Mouse (Mus musculus): ENCODE measurements around the gene Lemd1.

Gene Lemd1

DNA sequence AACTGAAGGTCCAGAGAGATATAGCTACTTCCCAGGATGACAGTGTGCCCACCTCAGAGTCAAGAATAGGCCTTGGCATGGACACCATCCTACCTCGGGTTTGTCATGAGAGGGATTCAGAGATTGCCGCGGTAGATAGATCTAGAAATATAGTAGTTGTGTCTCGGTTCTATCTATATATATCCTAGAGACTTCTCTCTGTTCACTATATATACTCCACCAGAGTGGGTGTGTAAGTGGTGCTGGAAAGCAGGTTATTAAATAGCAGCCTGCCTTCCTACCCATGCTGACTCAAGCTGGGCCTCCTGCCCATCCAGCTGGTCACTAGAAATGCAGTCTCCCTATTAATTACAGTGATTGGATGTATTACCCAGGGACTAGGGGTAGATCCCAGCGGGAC, 11.5 kb downstream of the Lemd1 start:
- no peak for DNase-seq

DNA sequence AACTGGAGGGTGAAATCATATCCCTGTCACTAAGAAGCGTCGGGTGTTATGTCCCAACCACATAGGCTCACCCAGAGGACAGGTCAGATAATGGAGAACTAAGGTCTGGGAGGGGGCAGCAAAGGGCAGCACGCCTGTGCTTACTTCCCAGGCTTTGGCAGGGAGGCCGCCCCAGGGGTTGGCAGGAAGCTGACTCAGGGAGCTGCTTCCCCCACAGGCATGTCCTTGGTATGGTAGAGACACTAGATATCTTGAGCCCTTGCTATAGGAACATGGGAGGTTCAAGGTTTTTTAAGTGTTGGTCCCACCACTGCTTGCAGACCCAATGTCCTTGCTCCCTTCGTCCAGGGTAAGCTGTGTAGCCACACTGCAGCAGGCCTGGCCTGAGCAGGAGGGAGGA, 14.7 kb downstream of the Lemd1 start:
- DNase-seq: peak; percentile 13

DNA sequence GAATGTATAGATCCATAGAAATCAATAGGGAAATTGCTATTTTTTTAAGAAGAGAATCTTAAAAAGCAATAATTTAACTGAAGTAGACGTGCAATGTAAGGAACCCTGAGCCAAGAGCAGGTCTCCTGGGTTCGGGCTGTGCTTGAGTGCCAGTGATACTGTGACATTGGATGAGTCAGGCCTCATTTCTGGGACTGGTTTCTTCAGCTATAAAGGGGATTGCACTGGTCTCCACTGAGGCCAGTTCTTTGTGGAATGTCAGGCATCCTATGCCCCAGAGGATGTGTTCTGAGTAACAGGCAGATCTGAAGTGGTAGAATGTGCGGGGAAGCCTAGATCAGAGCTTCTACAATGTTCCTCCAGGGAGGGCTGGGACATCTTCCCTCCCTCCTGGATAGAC, 15.6 kb downstream of the Lemd1 start:
- no peak for DNase-seq

DNA sequence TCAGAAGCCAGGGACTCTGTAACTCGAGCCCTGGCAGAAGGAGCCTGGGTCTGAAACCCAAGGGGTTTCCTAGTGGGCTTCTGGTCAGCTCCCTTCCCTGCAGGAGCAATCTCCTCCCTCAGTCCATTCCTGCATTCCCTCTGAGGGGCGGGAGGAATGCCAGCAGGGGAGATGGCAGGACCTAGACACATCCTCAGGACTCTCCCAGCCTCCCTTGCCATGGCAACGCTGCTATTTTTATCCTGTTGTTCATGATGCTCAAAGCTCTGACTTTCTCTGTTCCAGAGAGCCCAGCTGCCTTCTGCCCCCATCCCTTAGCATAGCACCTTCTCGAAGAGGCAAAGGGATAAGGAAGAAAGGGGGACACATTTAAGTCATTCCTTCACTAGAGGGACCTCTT, 16.9 kb downstream of the Lemd1 start:
- DNase-seq: no peak

DNA sequence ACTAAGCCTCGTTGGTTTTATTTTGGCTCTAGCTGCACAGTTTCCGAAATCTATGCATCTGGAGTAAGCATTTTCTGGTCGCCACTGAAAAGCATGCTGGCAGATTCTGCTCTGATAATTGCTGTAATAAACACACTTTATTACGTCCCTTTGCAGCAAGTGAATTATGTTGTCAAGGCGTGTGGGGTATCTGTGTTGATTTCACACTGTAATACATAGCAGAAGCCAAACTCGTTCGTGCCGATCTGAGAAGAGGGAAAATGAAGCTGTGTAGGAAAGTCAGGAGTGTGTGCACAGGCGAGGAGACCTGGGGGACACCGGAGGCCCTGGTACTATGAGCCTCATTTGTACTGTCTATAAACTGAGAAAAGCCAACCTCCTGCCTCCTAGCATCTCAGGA, 18.2 kb downstream of the Lemd1 start:
- no peak for DNase-seq

DNA sequence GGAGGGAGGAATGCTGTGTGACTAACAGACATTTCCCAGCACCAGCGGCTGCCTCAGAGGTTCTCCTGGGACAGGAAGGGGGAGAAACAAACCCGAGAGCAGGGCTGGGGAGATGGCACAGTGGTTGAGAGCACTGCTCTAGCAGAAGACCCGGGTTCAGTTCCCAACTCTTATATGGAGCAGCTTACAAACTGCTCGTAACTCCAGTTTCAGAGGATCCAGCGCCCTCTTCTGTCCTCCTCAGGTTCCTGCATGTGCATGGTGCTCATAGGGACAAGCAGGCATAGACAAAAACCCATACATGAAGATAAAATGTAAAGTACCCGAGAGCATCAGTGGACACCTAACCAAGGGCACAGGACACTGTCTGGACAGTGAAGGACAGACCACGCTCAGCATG, 19.7 kb downstream of the Lemd1 start:
- peak; percentile 41 for DNase-seq

DNA sequence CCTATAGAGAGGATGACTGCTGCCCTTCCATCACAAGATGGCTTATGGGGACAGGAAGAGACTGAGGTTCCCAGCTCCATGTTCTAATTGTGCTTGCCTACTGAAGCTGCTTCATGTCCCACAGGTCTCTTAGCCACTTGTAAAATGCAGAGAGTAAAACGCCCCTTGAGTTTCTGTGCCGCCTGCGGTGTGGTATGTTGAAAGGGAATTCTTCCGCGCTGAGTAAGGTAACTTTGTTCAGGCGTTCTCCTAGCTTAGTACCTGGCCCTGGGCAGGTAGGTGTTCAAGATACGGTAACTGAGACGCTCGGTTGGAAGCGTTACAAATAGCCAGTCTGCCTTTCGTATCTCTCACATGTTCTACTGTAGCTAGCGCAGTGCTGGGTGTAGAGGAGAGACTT, 20.4 kb downstream of the Lemd1 start:
- DNase-seq: no peak

DNA sequence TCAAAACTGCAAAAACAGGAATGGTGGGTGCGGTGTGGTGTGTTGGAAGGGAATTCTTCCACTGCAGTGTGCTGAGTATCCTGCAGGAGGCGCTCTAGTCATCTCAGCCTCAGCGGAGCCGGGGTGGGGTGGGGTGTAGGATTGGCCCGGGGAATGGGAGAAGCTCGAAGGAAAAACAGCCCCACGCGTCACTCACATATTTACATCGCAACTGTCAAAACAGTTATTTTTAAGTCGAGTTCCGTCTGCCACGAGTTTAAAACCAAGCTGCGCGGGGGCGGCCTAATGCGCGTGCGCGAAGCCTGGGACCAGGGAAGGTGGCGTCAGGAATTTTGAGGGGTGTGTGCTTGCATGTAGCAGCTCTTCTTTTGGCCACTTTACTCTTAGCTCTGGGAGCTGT, 21.0 kb downstream of the Lemd1 start:
- DNase-seq: peak; percentile 46

DNA sequence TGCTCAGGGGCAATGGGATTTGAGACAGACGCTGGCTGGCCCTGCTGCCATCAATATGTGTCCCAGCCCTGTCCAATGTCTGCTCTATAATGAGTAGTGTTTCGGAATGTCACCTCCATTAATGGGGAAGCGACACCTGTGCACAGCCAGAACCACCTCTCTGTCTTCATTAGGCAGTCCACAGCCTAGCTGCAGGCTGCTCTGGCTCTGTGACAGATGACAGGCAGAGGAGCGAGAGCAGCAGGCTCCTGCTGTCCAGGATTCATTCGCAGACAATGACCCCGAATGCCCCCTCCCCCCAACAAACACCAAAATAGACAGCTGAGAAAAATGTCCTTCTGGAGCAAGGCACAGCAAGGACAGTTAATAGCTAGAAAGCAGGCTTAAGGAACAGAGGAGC, 21.8 kb downstream of the Lemd1 start:
- DNase-seq: no peak

DNA sequence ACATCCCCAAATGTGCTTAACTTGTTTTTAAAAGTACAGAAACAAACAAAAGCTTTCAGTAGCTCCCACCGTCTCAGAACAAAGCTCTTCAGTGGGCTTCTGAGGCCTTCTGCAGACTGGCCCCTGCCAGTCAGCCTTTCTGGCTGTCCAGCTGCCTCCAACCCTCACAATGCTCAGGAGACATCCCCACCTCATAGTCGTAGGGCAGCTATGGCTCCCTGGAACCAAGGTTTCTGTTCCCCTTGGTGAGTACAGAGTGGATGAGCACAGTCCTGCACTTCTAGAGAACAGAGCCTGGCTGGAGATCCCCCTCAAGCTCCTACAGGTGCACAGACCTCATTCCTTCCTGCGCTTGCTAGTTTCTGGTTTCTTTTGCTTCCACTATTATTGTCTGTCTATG, 25.0 kb downstream of the Lemd1 start:
- DNase-seq: no peak

DNA sequence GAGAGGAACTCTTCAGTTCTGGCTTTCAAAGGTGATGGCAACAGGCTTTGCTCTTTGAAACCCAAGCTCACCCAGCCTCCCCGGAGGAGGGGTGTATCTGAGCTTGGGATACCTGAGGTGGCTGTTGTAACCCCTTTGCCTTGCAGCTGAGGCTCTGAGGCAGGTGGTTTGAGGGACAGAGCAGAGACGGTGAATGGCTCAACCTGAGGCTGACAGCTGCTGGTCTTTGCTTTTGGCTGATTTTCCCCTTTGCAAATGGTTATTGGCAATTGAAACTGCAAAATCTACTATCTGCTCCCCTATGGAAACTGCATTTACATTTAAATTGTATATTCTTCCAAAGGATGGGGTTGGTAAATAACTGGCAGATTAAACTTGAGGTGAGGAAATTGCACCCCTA, 30.4 kb downstream of the Lemd1 start:
- no peak for DNase-seq

DNA sequence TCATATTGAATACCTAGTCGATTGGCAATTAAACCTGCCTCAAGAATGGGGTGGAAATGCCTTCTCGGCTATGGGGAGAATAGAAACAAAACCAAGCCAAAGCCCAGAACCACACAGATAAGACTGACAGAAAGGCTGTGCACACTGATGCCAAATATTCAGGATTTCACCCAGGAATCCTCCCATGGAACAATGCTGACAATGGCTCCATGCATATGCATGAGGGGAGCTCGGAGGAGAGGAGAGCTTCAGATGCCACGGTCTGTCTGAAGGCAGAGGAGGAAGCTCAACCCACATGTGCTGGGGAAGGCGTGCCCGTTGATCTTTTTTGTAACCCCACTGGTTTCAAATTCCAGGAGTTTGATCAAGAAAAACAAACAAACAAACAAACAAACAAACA, 30.9 kb downstream of the Lemd1 start:
- no peak for DNase-seq

DNA sequence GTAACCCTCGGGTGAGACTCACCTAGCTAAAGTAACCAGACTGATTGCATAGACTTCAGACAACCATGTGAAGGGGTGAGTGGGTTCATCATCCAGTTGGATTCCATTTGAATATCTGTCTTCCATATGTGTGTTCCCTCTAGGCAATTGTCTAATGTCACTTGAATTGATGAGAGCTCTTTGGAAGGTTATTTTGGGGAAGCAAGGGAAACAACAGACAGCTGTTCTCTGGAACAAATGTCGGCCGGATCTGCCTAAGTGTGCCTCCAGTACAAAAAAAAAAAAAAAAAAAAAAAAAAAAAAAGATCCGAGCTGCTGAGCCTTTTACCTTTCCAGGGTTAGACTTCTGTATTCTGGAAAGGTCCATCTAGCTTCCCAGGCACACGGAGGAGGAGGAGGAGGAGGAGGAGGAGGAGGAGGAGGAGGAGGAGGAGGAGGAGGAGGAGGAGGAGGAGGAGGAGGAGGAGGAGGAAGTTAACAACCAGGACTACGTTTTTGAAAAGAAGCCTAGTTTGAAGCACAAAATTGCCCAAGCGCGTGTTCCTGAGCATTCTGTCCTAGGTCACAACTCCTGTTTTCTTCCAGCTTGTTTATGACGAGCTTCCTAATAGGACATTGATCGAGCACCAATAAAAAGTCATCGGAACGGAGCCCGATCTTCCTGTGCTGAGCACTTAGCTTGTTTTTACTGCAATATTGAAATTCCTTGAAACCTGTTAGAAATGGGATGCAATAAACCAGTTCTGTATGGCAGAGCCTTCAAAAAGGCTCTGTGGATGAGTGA, 35.3 kb downstream of the Lemd1 start:
- DNase-seq: no peak

DNA sequence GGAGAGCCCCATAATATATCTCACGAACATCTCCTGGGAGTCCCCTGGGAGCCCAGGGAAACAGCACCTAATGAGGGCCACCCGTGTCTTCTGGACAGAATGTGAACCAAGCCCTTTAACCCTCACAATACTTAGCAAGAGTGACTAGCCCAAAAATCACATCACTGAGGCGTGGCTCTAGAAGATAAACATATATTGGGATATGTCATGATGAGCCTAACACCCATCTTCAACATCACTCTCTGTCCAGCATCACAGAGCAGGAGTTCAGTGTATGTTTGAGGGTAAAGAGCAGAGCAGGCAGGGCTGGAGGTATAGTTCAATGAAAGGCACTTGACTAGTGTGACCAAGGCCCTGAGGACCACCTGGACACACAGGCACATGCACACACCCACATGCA, 38.4 kb downstream of the Lemd1 start, which contains the start of gene Gm10188:
Gene Gm10188, minus strand, starts transcription at position 101 of the 400 bp plus-strand sequence.
- no peak for DNase-seq

DNA sequence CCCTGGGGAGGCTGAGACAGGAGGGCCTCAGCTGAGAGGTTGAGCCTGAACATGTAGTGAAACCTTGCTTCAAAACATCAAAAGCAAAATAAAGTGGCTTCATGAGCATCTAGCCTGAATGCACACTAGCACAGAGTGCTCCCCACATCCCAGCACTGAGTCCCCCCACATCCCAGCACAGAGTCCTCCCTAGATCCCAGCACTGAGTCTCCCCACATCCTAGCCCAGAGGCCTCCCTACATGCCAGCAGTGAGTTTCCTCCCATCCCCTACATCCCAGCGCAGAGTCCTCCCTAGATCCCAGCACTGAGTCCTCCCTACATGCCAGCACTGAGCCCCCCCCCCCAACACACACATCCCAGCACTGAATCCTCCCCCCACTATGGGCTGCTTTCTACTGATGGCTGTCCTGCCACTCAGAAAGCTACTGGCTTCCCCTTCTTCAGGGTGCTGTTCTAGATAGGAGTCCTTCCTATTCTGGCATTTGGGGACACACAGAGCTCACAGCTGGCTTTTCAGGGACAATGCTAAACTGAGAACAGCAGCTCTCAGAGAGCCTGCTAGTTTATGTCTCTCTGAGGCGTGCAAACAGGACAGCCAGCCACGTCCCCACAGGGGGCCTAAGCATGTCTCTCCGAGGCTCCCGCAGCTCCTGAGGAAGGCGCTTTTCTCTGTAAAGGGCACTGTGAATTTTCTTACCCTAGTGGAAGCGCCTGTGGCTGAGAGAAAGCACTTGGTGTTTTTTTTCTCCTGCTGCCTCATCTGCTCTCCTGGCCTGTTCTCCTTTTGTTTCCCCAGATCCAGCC, 40.4 kb downstream of the Lemd1 start:
- no peak for DNase-seq

DNA sequence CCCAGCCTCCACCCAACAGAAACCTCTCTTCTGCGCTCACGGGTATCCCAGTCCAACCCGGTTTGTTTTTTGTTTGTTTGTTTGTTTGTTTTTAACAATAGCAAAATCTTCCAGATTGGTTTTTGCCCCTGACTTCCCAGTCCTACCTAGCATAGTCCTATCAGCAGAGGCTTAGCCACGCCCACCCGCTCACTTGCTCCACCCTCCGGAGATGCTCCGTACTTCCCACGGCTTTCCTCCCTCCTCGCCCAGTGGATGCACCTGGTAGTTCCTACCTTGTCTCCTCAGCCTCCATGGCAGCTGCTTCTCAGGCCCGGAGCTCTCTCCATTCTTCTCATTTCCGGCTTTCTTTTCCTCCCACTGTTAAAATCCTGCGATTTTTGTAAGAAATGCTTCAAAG, 42.3 kb downstream of the Lemd1 start:
- peak; percentile 58 for DNase-seq

DNA sequence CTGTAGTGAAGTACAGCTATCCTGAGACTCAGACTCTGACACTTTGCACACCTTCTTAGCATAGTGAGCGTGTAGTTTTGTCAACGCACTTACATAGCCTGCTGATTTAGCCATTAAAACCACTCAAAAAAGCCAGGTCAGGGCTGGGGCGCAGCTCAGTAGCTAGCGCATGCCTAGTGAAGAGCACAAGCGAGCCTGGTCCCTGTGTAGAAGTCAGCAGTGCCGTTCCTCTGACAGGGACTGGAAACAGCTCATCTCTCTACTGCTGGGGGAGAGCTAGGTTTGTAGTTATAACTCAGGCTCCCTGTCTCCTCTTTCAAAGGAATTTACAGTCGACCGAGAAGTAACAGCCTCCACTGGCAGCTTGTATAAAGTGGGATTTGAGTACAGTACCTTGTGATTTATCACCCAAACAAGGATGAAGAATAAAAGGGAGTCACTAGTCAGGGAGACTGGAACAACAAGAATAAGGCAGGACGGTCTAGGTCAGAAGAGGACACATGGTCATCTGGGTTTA, 43.6 kb downstream of the Lemd1 start:
- DNase-seq: no peak

DNA sequence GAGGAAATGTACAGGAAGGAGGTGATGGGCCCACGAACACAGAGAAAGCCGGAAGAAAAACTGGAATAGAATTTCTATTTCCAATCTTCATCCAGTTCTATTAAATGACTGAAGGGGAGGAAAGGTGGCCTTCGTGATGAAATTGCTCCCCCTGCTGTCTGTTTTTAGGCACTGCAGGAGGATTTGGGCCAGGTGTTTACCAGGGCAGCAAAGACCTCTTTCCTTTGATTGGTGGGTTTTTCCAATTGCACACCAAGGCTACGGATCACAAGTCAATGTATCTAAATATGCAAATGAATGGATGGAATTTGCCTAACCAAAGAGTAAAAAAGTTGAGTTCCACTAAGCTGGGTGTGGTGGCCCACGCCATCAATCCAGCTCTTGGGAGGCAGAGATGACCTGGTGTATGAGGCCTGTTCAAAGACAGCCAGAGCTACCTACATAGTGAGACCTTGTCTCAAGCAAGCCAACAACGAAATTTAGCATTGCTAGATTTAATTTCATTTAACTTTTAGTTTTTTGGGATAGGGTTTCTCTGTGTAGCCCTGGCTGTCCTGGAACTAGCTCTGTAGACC, 46.4 kb downstream of the Lemd1 start:
- peak; percentile 56 for DNase-seq

DNA sequence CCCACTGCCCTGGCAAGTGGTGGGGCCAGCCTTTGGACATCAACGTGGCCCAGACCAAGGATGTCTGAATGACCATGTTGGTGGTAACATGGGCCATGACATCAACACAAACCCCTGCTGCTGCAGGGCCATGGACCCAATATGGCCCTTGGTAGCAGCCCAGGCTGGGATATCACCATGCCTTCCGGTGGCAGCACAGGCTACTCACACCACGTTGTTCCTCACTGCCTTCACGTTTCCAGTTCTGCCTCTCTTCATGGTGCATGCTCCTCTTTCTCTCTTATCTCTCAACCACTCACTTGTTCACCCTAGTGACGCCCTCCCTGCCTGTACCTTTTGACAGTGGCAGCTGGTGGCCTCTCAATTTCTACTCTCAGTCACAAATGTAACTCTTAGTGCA, 53.8 kb downstream of the Lemd1 start:
- peak; percentile 42 for DNase-seq

DNA sequence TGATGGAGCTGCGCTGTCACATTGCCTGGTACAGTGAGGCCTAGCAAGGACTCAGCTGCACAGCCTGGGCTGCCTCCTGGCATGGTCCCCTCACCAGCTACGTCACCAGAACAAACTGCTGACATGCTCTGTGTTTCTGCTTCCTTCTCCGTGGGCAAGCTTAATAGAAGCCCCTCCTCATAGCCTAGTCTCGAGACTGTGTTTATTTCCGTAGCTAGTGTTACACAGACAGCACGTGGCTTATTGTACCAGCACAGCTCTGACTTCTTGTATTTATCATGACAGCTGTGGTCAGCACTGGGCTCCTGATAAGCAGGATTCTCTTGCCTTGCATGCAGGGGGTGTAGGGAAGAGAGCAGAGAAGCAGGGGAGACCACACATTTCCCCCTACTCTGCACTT, 54.9 kb downstream of the Lemd1 start:
- peak; percentile 31 for DNase-seq

DNA sequence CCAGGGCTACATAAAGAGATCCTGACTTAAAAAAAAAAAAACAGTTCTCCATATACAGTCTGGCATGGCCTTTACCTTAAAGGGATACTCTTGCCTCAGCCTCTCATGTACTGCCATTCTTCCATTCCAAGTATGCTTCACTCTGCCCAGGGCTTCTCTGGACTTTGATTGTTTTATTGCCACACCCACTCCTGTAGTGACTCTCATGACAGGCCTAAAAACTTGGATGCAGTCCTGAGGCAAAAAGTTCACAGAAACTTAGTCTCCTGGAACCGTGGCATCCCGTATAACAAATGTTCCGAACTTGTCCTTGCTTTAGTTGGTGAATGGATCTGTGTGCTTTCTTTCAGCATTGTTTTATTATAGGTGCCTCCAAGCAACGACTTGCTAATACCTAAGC, 55.4 kb downstream of the Lemd1 start:
- DNase-seq: no peak

DNA sequence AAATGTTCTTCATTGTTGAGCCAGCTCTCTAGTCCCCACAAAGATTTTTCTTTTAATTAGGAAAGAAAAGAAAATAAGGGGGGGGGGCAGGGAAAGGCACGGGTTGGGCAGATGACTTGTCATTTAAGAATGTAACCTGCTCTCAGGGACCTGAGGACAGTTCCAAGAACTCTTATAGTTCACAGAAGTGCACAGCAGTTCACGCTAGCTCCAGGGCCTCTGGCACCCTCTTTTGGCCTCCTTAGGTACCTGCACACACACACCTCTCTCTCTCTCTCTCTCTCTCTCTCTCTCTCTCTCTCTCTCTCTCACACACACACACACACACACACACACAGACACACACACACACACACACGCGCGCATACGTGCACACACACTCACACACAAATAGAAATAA, 63.2 kb downstream of the Lemd1 start:
- DNase-seq: no peak

DNA sequence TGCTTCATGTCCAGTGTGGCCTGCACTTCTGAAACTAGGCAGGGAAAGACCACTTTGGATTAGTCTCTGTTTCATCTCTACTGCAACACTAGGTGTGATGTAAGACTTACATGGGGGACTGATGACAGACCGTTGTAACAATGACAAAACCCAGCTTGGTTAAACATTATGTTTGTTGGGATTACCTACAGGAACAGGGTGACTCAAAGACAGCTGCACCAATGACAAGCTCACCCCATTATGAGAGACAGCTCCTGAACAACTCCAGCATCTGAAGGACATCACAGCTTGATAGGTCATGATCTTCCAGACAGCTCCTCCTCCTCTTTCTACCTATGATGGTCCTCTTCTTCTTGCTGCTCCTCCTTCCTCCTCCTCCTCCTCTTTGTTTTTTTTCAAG, 69.1 kb downstream of the Lemd1 start:
- DNase-seq: no peak

DNA sequence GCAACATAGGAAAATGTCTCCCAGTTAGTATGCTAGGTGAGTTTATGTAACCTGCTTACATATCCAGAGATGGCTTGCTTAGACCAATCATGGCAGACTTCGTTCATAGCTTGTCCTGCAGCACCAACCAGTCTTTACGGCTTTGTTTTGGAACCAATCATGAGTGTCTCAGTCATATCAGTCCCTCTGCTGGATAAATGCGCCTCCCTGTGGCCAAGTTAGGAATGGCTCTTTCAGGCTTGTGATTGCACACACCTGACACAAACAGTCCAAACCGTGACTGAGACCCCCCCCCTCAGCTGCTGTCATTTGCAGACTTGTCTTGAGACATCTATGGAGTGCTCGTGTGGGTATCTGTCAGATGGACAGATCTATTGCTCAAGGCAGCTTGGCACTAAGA, 69.8 kb downstream of the Lemd1 start:
- peak; percentile 58 for DNase-seq

Data from liver (tissue).